Mouse (Mus musculus): ENCODE measurements around the gene Etfdh. TPM values are rescaled to one million over a fixed set of nuclear protein-coding genes. Genes with fewer than 3 reads are reported as not detected.
"Not testable (repeated sequence)": the region's sequence is repeated elsewhere in the genome, so short reads cannot be mapped to it uniquely, and the experiment has no call there.

Etfdh gene
- polyA plus RNA-seq, 2 experiments from 2014 or later = 31.7 to 39.6 TPM

- no peak for ATAC-seq
Observed at GRCm38 (mm10) chr3:79576865-79577264, 52.4 kb downstream of the Etfdh start.

DNA sequence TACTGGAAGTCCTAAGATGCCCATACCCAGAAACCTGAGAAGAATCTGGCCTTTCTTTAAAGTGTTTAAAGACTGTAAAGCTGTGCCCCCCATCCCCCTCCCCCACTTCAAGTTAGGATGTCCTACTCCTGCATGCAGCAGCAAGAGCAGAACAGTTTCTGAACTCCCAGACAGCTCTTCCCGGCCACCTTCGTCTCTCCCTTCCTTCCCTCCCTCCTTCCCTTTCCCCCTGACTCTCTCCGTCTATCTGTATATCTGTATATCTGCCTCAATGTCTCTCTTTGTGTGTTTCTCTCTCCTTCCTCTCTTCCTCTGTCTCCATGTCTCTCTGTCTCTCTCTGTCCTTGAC, 52.9 kb downstream of the Etfdh start:
- no peak for ATAC-seq

DNA sequence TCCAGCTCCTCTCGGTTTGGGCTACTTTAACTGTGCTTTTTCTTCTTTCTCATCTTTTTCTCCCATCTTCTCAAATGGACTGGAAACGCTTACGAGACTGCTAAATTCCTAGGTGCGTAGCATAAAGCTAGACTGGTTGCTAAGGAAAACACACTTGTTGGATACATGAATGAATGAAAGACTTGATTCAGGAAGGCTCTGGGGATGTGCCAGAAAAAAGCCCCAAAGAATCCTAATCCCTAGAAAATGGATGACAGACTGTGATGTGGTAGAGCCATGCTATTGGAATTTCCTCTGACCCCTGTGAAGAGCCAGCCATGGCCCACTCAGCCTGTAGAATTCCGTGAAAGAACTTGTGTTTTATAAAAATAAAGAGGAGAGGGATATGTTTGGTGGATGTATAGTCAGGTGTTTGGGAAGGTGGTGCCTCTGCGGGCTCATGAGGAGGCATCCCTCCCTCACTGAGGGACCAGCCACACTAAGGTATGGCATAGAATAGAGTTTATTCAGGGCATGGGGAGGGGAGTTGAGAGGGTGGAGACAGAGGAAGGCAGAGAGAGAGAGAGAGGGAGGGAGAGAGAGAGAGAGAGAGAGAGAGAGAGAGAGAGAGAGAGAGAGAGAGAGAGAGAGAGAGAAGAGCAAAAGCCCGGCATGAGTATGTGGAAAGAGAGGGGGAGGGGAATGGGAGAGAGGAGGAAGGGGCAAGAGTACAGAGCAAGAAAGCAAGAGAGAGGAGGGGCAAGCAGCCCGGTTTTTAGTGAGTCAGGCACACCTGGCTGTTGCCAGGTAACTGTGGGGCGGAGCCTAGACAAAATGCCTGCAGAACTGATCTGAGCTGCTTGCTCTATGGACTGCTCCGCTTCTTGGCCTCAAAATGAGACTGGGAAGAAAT, 53.5 kb downstream of the Etfdh start:
- ATAC-seq = no peak

GRCm38 (mm10) chr3:79574336-79574735, 55.0 kb downstream of the Etfdh start:
- ATAC-seq = no peak

DNA sequence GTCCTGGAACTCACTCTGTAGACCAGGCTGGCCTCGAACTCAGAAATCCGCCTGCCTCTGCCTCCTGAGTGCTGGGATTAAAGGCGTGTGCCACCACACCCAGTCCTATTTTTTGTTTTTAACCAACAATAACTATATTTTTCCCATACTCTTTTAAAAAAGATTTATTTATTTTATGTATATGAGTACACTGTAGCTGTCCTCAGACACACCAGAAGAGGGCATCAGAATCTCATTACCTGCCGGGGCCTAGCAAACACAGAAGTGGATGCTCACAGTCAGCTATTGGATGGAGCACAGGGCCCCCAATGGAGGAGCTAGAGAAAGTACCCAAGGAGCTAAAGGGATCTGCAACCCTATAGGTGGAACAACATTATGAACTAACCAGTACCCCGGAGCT, 55.9 kb downstream of the Etfdh start:
- not testable (repeated sequence) for ATAC-seq

DNA sequence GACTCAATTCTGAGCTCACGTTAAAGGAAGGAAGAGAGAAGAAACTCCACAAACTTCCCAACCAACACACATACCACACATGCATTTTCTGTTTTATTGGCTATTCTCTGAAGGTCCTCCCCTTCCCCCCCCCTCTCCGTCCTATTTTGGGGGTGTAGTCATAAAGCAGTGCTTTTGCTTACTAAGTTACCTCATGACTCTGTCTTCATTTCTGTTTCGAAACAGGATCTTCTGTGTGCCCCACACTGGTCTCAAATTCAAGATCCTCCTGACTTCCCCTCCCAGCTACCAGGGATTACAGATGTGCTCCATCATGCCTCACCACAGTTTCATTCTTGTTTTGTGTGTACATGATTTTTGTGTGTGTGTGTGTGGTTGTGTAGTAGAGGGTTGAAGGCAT, 56.9 kb downstream of the Etfdh start:
- ATAC-seq = no peak

- ATAC-seq = no peak
Observed at GRCm38 (mm10) chr3:79569351-79569681, 60.0 kb downstream of the Etfdh start.

DNA sequence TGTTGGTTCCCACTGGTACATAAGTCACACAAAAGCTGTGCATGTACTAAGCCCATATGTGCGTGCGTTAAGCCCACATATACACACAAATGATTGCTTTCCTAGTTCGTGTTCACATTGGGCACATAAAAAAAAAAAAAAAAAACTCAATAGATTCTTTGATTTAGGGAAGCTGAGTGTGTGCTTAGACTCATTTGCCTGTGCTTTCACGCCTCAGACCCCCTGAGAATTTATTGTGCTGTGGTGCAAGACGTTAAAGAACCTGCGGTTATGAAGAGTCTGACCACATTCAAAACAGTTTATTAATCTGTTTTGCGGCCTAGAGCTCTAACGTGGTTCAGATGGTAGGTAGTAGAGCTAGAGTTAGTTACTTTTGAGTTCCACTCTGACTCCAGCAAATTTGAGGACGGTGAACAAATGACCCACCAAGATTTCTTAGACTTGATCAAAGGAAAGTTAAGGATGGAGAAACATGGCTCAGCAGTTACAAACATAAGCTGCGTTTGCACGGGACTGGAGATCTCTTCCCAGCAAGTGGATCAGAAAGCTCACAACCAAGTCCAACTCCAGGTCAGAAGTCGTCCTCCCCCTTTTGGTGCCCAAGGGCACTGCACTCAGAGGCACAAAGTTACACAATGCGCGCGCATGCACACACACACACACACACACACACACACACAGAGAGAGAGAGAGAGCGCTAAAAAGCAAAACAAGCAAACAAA, 60.5 kb downstream of the Etfdh start:
- ATAC-seq = no peak

GRCm38 (mm10) chr3:79567703-79568362, 61.5 kb downstream of the Etfdh start, which contains the start of gene Fnip2:
Fnip2 (minus strand) TSS chr3:79567796.
- peak; percentile 84 for ATAC-seq

- ATAC-seq = no peak
Observed at GRCm38 (mm10) chr3:79566716-79567691, 62.3 kb downstream of the Etfdh start.

- ATAC-seq = no peak
Observed at GRCm38 (mm10) chr3:79564875-79565606, 64.3 kb downstream of the Etfdh start.

DNA sequence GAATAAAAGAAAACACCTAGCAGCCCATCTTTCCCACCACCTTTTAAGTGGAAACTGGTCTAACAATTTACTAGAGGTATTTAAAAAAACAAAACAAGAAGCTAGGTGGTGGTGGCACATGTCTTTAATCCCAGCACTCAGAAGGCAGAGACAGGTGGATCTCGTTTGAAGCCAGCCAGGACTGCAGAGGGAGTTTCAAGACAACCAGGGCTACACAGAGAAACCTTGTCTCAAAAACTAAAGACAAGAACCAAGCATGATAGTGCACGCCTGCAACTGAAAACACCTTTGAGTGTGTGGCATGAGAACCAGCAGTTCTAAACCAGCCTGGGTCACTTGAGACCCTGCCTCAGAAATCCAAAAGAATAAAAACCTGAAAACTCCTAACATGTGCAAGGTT, 65.8 kb downstream of the Etfdh start:
- no peak for ATAC-seq

DNA sequence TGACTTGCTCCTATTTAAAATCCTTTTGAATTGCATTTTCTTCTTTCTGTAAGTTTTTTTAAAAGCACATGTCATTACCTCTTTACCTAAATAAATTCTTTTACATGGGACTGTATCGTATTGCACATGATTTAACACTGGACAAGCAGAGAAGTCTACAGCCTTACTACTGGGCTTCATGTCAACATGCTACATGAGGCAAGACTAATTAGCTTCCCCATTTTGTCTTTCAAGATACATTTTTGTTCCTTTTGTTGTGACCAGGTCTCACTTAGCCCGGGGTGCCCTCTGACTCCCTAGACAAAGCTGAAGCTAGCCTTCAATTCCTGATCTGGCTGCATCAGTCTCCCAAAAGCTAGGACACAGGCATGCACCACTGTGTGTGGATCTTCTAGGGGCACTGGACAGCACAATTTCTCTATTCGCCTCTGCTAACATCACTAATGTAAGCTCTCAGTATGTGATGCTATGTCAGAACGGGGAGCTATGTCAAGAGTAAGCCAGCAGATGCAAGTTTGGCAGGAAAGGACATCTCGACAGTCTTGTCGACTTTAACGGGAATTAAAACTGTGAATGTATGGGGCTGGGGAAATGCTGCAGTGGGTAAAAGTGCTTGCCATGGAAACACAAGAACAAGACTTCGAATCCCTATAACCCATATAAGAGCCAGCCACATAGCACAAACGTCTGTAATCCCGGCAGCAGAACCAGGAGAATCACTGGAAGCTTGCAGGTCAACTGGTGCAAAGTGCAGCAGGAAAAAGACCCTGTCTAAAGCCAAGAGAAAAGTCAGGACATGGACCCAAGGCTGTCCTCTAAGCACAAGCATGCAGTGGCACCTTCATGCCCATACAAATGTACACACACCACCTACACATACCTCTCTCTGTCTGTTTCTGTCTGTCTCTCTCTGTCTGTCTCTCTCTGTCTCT, 67.2 kb downstream of the Etfdh start:
- no peak for ATAC-seq

DNA sequence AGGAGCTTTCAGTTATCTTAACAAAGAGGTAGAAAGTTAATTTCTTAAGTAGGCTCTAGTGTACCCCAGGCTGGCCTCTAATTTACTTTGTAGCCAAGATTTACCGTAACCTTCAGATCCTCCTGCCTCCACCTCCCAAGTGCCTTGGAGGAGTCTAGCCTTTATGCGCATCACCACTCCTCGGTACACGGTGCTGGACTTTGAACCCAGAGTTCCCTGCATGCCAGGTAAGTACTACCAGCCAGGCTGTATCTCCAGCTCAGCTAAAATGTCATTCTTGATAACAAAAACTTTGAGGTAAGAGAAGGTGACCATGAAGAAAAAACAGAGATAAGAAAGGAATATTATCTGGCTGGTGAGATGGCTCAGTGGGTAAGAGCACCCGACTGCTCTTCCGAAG, 68.7 kb downstream of the Etfdh start:
- no peak for ATAC-seq

- ATAC-seq = no peak
Observed at GRCm38 (mm10) chr3:79559773-79560045, 69.6 kb downstream of the Etfdh start.

DNA sequence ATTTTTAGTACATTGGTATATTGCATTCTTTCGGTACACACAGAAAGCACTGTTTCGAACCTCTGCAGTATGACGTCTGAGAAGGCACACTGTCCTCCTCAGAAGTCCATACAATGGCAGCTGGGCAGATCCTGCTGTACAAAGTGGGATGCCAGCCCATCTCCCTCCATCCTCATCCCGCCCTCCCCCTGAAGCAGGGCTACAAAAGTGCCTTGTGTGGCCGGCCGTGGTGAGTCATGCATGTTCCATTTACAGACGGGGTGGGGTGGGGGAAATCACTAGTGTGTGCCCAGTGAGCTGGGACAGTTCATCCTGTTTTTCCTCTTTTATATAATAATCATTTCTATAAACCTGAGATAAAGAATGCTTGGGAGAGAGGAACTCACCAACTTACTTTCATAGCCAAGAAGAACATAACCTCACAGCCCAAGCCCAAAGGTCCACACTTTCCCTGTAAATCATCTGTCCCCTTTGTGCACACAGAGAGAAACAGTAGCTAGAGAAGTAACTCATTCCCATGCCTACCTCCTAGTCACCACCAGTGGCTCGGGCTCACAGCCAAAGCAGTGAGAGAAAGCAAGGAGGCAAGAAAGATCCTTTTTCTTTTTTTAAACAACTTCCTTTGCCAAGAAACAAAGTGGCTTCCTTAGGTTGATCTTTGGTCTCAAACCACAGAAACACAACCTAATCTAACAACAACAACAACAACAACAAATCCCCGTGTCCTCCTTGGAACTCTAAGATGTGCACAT, 70.1 kb downstream of the Etfdh start:
- ATAC-seq = no peak

- ATAC-seq = no peak
Observed at GRCm38 (mm10) chr3:79555061-79555460, 74.2 kb downstream of the Etfdh start.
